Mouse (Mus musculus) forebrain, embryonic 11.5 days (tissue): Measurements from ENCODE around the gene Gp1ba. TPM values are rescaled to one million over a fixed set of nuclear protein-coding genes. Genes with fewer than 3 reads are reported as not detected.

Source experiments
- ATAC-seq: fragments of 200-750 bp; cut with Nextera tagmentation; replicated peaks from 2 replicates; pipeline ENCODE4 v1.8.0; 2017; ENCODE audit warnings: moderate TSS enrichment; ENCODE audit not compliant: low FRiP score
- DNase-seq: peaks from one replicate; pipeline ENCODE4 v3.0.0-alpha.2; 2017; ENCODE audit warnings: low spot score
- H3K27ac ChIP-seq: fragments of 300-500 bp; sonication (generic); 2 replicates; pipeline ENCODE4 v1.5.1; 2014; ENCODE audit warnings: low read depth, low read length
- H3K27me3 ChIP-seq: fragments of 300-500 bp; sonication (generic); 2 replicates; pipeline ENCODE4 v1.6.1; 2014; ENCODE audit warnings: mild to moderate bottlenecking, low read length, mixed read lengths; ENCODE audit not compliant: control insufficient read depth, insufficient read depth
- H3K36me3 ChIP-seq: fragments of 300-500 bp; sonication (generic); 2 replicates; pipeline ENCODE4 v1.6.1; 2014; ENCODE audit warnings: mild to moderate bottlenecking, low read length, moderate library complexity, mixed read lengths; ENCODE audit not compliant: control insufficient read depth, insufficient read depth
- H3K4me1 ChIP-seq: fragments of 300-500 bp; sonication (generic); replicated peaks from 2 replicates; pipeline ENCODE4 v1.6.1; 2014; ENCODE audit warnings: low read length, mixed read lengths; ENCODE audit not compliant: control insufficient read depth, insufficient read depth
- H3K4me2 ChIP-seq: fragments of 300-500 bp; sonication (generic); 2 replicates; pipeline ENCODE4 v1.6.1; 2014; ENCODE audit warnings: low read depth, mild to moderate bottlenecking, low read length, moderate library complexity, mixed read lengths; ENCODE audit not compliant: severe bottlenecking
- H3K4me3 ChIP-seq: fragments of 300-500 bp; sonication (generic); 2 replicates; pipeline ENCODE4 v1.5.1; 2014; ENCODE audit warnings: low read depth, low read length
- H3K9ac ChIP-seq: fragments of 300-500 bp; sonication (generic); 2 replicates; pipeline ENCODE4 v1.6.1; 2014; ENCODE audit warnings: low read length
- H3K9me3 ChIP-seq: fragments of 300-500 bp; sonication (generic); 2 replicates; pipeline ENCODE4 v1.6.1; 2016; ENCODE audit warnings: low read length, mixed read lengths; ENCODE audit not compliant: control insufficient read depth
- WGBS: fragments of 180-500 bp; shearing (Covaris S2); extraction: QIAGEN DNeasy Blood & Tissue Kit; methylation state at CpG from one replicate; pipeline ENCODE4 v1.1.7; 2014; 5-methylcytosine and 5-hydroxymethylcytosine counted together
- polyA plus RNA-seq: library from polyadenylated mRNA; unstranded; fragments of >200 nt; fragmentation: Nextera tagmentation; extraction: Ambion mirVana; gene quantifications from 2 replicates; pipeline ENCODE4 v1.2.1, GENCODE M21; 2014

The Gp1ba gene
- polyA plus RNA-seq: 1.1 and 1.3 TPM in 2 replicates

DNA sequence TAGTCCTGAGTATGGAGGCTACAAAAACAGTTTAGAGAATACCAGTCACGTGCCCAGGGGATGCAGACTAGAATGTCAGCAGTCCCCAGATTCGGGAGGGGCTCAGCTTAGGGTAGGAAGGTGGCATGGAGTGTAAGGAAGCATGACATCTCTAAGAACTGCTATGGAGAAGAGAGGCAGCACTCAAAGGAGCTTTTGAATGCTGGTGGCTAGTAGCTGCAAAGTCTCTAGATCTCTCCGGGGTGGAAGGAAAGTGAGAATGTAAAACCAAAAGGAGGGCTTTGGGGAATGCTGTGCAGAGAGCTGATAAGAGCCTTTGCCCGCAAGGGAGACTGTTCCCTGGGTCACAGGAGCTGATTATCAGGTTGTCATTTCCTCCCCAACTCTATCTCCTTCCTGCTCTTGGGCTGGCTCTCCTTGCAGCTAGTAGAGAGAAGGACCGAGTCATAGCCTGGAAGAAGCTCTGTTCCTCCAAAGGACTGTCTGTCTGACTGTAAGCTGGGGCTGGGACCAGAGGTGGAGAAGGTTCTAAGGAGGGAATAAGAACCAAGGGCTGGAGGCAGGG lies at the start of gene Gp1ba:
Gene Gp1ba, plus strand, starts transcription at position 409 of the 565 bp plus-strand sequence.
- H3K4me2 ChIP-seq: no peak within 1 kb of the TSS
- no peaks in the 10 kb centered on the region for H3K27me3 ChIP-seq
- DNase-seq (no peak), ATAC-seq (no peak)
- no peak within 1 kb of the TSS for H3K27ac ChIP-seq
- no peak within 1 kb of the TSS for H3K9ac ChIP-seq
- 58% methylated on average over 5 of the region's 5 CpGs for WGBS
- no peak within 1 kb of the TSS for H3K4me3 ChIP-seq
- no peaks in the 10 kb centered on the region for H3K4me1 ChIP-seq
- H3K36me3 ChIP-seq: no peaks in the 10 kb centered on the region
- no peaks in the 10 kb centered on the region for H3K9me3 ChIP-seq

DNA sequence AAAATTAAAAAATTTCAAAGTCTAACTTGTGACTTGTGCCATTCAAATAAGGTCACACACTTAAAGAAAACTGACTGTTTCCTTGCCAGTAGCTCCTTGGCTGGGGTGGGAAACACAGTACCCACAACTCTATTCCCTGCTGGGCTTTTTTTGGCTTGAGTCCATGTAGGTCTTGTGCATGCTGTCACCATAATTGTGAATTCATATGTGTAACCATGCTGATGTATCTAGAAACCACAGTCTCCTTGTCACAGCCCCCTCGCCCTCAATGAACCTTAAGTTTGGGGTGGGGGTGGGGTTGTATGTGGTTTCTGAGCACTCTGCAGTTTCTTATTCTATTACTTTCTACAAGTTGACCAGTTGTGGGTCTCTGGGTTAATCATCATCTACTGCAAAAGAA lies 47.2 kb upstream of the Gp1ba start:
- Histone ChIP-seq H3K4me3 (no peak overlapping the region), H3K9ac (no peak overlapping the region), H3K27me3 (no peaks in the 10 kb centered on the region), H3K36me3 (no peaks in the 10 kb centered on the region), H3K9me3 (no peaks in the 10 kb centered on the region), H3K4me1 (no peaks in the 10 kb centered on the region), H3K4me2 (no peak overlapping the region), H3K27ac (no peak overlapping the region)
- 81% methylated on average over 1 of the region's 1 CpGs for WGBS
- no peak for ATAC-seq
- no peak for DNase-seq

DNA sequence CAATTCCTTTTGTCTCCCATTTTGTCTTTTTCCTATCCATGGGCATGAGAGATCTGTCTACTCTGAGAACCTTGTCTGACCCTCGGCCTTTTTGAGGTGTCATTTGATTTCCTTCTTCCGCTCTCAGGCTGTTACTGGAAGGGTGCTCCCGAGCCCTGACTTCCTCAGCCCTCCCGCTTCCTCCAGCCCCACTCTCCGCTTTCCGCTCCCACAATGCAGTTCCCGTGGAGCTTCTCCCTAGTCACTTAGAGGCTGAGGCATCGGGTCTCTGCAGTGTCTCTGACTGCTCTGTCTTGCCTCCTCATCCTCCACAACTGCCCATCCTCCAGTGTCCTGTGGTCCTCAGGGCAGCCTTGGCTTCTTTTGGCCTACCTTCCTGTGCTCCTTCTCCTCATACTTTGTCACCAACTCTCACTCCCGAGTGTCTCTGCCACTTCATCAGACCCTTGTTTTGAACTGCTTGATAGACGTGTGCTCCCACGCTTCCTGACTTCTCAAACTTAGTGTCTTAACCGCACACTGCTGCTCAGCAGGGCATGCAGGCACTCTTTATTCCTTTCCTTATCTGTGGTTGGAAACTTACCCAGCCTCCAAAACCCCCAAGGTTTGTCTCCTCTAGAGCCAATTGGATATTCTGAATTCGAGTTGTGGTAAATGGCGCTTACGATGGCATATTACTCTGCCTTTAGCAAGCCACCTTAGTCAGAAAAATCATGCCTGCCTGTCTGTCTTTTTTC lies 44.5 kb upstream of the Gp1ba start:
- H3K27me3 ChIP-seq: no peaks in the 10 kb centered on the region
- H3K9me3 ChIP-seq: no peaks in the 10 kb centered on the region
- H3K36me3 ChIP-seq: no peaks in the 10 kb centered on the region
- no peak overlapping the region for H3K4me2 ChIP-seq
- H3K9ac ChIP-seq: no peak overlapping the region
- no peaks in the 10 kb centered on the region for H3K4me1 ChIP-seq
- DNase-seq (no peak), ATAC-seq (no peak)
- WGBS: 89% methylated on average over 15 of the region's 15 CpGs
- no peak overlapping the region for H3K4me3 ChIP-seq
- no peak overlapping the region for H3K27ac ChIP-seq

- no peaks in the 10 kb centered on the region for H3K36me3 ChIP-seq
- ATAC-seq (no peak), DNase-seq (no peak)
- H3K9me3 ChIP-seq: no peaks in the 10 kb centered on the region
- H3K27me3 ChIP-seq: no peaks in the 10 kb centered on the region
- WGBS: 86% methylated on average over 2 of the region's 2 CpGs
- no peak overlapping the region for H3K27ac ChIP-seq
- no peak overlapping the region for H3K4me3 ChIP-seq
- no peak overlapping the region for H3K4me2 ChIP-seq
- no peak overlapping the region for H3K9ac ChIP-seq
- no peaks in the 10 kb centered on the region for H3K4me1 ChIP-seq
Observed at GRCm38 (mm10) chr11:70595638-70596037, 43.3 kb upstream of the Gp1ba start.

- Histone ChIP-seq H3K27ac (peak overlapping the region; percentile 34; the same call in 1 of the 2 replicates), H3K9ac (0 out of 2 replicates have a peak overlapping the region, but pooled peaks have one; percentile 20), H3K27me3 (no peaks in the 10 kb centered on the region), H3K4me3 (no peak overlapping the region), H3K9me3 (no peaks in the 10 kb centered on the region), H3K4me1 (no peaks in the 10 kb centered on the region), H3K4me2 (no peak overlapping the region), H3K36me3 (no peaks in the 10 kb centered on the region)
- 0 out of 2 replicates have a peak, but pooled peaks have one; percentile 33 for ATAC-seq
- 46% methylated on average over 4 of the region's 4 CpGs for WGBS
- no peak for DNase-seq
Observed at GRCm38 (mm10) chr11:70596094-70596493, 42.8 kb upstream of the Gp1ba start.

DNA sequence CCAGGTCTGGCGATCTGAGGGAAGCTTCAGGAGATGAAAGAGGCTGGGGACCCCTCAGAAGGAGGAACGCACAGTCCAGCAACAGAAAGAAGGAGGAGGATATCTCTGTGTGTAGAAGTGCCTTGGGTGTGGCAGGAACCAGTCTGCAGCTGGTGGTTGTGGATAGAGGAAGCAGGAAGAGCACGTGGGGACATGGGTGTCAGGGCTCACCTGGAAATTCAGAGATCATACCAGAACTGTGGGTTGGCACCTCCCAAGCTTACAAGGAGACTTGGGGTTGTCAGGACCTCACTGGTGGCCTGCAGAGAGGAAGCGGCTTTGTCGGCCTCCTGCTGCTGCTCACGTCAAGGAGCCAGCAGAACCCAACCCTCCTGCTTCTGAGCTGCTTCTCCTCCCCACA lies 41.6 kb upstream of the Gp1ba start:
- Histone ChIP-seq H3K27me3 (no peaks in the 10 kb centered on the region), H3K9me3 (no peaks in the 10 kb centered on the region), H3K36me3 (no peaks in the 10 kb centered on the region; the same call in 1 of the 2 replicates), H3K4me2 (no peak overlapping the region), H3K4me3 (no peak overlapping the region), H3K9ac (no peak overlapping the region), H3K4me1 (no peaks in the 10 kb centered on the region), H3K27ac (no peak overlapping the region)
- 88% methylated on average over 6 of the region's 6 CpGs for WGBS
- no peak for ATAC-seq
- DNase-seq: no peak

- Histone ChIP-seq H3K27me3 (no peaks in the 10 kb centered on the region), H3K36me3 (no peaks in the 10 kb centered on the region; the same call in 1 of the 2 replicates), H3K9ac (no peak overlapping the region), H3K4me2 (no peak overlapping the region), H3K4me1 (no peaks in the 10 kb centered on the region), H3K27ac (no peak overlapping the region), H3K9me3 (no peaks in the 10 kb centered on the region), H3K4me3 (no peak overlapping the region)
- DNase-seq (no peak), ATAC-seq (no peak)
- 93% methylated on average over 9 of the region's 9 CpGs for WGBS
Observed at GRCm38 (mm10) chr11:70598451-70598953, 40.4 kb upstream of the Gp1ba start.

DNA sequence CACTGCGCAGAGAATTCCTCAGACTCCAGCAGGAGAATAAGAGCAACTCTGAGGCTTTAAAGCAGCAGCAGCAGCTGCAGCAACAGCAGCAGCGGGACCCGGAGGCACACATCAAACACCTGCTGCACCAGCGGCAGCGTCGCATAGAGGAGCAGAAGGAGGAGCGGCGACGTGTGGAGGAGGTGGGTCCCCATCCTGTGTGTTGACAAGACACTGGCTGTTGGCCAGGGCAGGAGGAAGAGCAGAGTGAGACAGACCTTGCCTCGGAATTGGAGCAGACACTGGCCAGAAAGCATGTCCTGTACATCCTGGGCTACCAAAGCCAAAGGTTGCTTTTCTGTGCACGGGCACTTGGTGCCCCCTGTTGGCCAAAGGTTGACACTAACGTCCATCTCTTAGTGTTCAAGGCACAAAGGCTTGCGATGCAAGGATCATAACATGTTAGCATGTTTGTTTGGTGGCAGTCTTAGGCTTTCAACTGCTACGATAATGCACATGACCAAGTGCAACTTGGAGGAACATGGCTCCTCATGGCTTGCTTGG lies 33.8 kb upstream of the Gp1ba start:
- no peaks in the 10 kb centered on the region for H3K27me3 ChIP-seq
- ATAC-seq: no peak
- H3K27ac ChIP-seq: no peak overlapping the region
- H3K4me1 ChIP-seq: no peaks in the 10 kb centered on the region
- H3K4me2 ChIP-seq: no peak overlapping the region
- peak; percentile 81 for DNase-seq
- WGBS: 67% methylated on average over 14 of the region's 14 CpGs
- H3K9ac ChIP-seq: no peak overlapping the region
- no peaks in the 10 kb centered on the region; the same call in 1 of the 2 replicates for H3K36me3 ChIP-seq
- H3K4me3 ChIP-seq: no peak overlapping the region
- no peaks in the 10 kb centered on the region for H3K9me3 ChIP-seq
